Mouse (Mus musculus) splenic B cell, adult 2 months (primary cell): ENCODE results near the gene Oaf.

Source experiments
- DNase-seq: peaks from one replicate; pipeline ENCODE4 v3.0.0-alpha.2; 2011; ENCODE audit warnings: low read depth, low spot score
- H3K27me3 ChIP-seq: 2 replicates; pipeline ENCODE4 v1.6.1; 2012; ENCODE audit warnings: mild to moderate bottlenecking, low read length, moderate library complexity, mixed read lengths; ENCODE audit not compliant: control insufficient read depth, poor library complexity, insufficient read depth, severe bottlenecking
- H3K36me3 ChIP-seq: 2 replicates; pipeline ENCODE4 v1.6.1; 2012; ENCODE audit warnings: mild to moderate bottlenecking, low read length, moderate library complexity, mixed read lengths; ENCODE audit not compliant: control insufficient read depth, poor library complexity, insufficient read depth, severe bottlenecking

Gene Oaf

DNA sequence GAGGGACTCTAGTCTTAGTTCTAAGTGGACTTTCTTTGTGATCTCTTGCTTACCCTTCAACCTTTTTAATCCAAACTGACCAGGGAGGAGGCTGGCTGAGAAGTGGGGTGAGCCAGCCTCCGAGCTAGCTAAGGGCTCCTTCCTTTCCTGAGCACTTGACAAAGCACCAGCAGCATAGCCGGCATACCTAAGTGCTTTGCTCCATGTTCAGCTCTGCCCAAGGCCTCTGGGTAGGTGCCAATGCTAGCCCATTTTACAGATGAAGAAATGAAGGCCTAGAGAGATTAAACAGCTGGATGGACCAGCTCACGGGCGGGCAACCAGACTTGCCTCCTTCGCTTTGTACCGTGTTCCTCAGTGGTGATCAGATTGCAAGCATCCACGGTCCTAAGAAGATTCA lies 3.1 kb downstream of the Oaf start:
- no peak for DNase-seq
- Histone ChIP-seq H3K27me3 (no peaks in the 10 kb centered on the region), H3K36me3 (no peaks in the 10 kb centered on the region)

DNA sequence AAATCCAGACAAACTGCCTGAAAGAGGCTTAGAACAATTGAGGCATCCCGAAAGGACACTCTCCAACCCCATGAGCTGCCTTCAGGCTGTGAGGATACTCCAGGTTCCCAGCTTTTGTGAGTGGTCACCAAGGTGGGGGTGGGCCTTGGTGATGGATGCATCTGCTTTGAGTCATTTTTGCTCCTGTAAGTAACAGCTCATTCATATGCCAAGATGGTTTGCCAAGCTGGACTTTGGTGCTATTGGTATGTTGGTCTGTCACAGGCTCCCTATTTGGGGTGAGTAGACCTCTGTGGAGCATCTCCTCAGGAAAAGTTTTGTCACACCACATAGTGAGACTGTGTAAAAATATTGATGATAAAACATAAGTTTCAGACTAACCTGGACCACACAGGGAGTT lies 3.6 kb downstream of the Oaf start:
- no peaks in the 10 kb centered on the region for H3K27me3 ChIP-seq
- no peak for DNase-seq
- no peaks in the 10 kb centered on the region for H3K36me3 ChIP-seq

- DNase-seq, result no peak
- Histone ChIP-seq H3K36me3 (no peaks in the 10 kb centered on the region), H3K27me3 (no peaks in the 10 kb centered on the region)
Measured at GRCm38 (mm10) chr9:43235336-43235735, 4.4 kb downstream of the Oaf start.

DNA sequence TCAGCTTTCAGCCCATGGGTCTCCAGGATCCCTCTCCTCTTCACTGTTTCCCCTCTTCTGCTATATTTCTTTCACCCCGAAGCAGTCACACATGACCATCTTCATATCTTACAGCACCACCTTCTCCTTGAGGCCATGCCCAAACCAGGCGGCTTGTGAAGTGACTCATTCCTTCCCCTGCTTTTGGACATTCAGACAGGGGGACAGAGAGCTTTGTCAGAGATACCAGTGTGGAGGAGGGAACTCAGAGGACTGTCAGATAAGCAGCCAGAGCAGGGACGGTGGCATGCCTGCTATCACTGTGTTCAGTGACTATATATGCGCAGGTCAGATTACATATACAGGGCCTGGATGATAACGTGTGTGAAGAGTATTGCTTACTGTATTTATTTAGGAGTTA lies 5.2 kb downstream of the Oaf start:
- DNase-seq, result no peak
- Histone ChIP-seq H3K27me3 (no peaks in the 10 kb centered on the region), H3K36me3 (no peaks in the 10 kb centered on the region)

DNA sequence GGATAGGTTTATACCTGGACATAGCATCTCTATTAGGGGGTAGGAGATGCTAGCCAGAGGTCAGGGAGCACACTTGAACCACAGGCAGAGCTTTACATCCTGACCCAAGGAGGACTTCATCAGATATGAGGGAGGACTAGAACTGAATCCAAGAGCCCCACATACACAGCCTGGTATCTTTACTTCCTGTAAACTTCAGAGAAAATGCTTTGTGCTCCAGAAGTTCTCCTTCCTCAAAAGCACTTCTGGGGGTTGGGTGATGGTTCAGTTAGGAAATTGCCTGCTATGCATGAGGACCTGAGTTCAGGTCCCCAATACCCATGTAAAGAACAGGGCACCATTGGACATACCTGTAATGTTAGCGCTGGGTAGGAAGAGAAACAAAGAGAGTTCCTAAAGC lies 6.2 kb downstream of the Oaf start:
- Histone ChIP-seq H3K36me3 (no peaks in the 10 kb centered on the region), H3K27me3 (no peaks in the 10 kb centered on the region)
- no peak for DNase-seq

GRCm38 (mm10) chr9:43233044-43233443 lies 6.7 kb downstream of the Oaf start:
- no peak for DNase-seq
- Histone ChIP-seq H3K27me3 (no peaks in the 10 kb centered on the region), H3K36me3 (no peaks in the 10 kb centered on the region)

DNA sequence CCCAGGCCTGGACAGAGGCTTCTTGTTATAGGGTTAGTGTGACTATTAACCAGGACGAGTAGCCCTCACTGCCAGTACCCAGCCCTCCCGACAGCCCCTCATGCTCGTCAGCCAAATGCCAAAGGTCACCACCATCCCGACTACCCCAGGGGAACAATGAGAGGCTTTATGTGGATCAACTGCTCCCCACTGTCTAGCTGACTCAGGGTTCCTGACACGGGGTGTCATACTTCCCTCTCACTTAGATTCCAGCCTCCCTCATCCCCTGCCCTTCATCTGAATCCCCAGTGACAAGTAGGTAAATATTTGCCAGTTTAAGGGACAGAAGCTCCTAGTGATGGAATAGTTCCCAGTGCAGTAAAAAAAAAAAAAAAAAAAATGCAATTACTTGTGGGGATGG lies 7.4 kb downstream of the Oaf start:
- no peaks in the 10 kb centered on the region for H3K36me3 ChIP-seq
- no peak for DNase-seq
- H3K27me3 ChIP-seq, result no peaks in the 10 kb centered on the region

DNA sequence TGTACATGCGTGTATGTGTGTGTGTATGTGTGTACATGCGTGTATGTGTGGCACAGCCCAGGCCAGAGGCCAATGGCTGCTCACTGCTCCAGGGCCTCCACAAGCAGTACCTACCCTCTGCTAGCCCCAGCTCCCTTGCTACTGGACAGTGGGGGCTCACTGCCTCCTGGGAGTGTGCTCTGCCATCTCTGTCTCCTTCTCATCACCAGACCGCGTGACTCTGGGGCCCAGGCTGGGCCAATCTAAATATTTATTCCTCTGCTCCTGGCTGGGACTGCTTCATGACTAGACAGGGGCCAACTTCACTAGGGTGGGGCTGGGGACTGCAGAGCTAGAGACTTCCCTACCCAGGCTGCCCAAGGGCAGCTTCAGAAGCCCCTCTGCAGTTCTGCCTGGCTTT lies 7.9 kb downstream of the Oaf start:
- Histone ChIP-seq H3K27me3 (no peaks in the 10 kb centered on the region), H3K36me3 (no peaks in the 10 kb centered on the region)
- no peak for DNase-seq

DNA sequence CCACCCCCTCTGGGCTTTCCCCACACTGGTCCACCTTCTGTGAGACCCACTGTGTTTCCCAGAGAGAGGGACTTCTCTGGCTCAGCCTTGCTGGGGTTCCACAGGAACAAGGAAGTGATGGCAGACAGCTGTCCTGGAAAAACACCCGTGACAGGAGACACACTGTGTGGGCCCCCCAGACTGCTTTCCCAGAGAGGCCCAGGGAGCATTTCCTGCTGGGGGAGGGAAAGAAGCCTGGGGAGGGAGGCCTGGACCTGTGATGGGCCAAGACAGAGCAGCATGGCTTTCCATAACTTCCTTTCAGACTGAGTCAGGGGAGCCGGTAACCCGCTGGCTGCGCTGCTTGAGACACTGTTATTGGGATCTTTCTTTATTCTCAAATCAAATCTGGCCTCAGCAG lies 8.8 kb downstream of the Oaf start:
- no peaks in the 10 kb centered on the region for H3K36me3 ChIP-seq
- DNase-seq, result no peak

GRCm38 (mm10) chr9:43229962-43230361 lies 9.7 kb downstream of the Oaf start:
- H3K27me3 ChIP-seq, result no peaks in the 10 kb centered on the region
- no peaks in the 10 kb centered on the region for H3K36me3 ChIP-seq
- no peak for DNase-seq

More for the DNA sequence above, 8.8 kb downstream of the Oaf start:
- H3K27me3 ChIP-seq, result no peaks in the 10 kb centered on the region

- no peaks in the 10 kb centered on the region for H3K27me3 ChIP-seq
- no peak for DNase-seq
Measured at GRCm38 (mm10) chr9:43229398-43229895, 10.3 kb downstream of the Oaf start.

GRCm38 (mm10) chr9:43228745-43229144 lies 11.0 kb downstream of the Oaf start:
- no peaks in the 10 kb centered on the region for H3K27me3 ChIP-seq
- DNase-seq, result no peak
- H3K36me3 ChIP-seq, result no peaks in the 10 kb centered on the region

More at GRCm38 (mm10) chr9:43229398-43229895, 10.3 kb downstream of the Oaf start:
- no peaks in the 10 kb centered on the region for H3K36me3 ChIP-seq

DNA sequence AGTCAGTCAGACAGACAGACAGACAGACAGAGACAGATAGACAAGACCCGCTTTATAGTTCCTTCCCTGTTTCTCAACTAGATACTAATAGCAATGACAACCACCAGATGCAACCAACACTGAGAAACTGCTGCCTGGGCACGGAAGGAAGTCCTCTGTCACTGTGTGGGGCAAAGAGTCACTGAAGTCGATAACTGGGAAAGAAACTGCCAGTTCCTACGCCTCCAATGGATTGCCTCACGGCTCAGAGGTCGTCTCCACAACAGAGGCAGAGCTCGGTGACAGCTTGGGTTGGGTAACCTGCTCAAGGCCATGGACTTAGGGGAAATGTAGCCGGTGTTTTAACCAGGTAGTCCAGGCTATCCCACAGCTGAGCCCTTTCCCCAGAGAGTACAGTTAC lies 12.1 kb downstream of the Oaf start:
- no peaks in the 10 kb centered on the region for H3K27me3 ChIP-seq
- DNase-seq, result no peak
- no peaks in the 10 kb centered on the region for H3K36me3 ChIP-seq

DNA sequence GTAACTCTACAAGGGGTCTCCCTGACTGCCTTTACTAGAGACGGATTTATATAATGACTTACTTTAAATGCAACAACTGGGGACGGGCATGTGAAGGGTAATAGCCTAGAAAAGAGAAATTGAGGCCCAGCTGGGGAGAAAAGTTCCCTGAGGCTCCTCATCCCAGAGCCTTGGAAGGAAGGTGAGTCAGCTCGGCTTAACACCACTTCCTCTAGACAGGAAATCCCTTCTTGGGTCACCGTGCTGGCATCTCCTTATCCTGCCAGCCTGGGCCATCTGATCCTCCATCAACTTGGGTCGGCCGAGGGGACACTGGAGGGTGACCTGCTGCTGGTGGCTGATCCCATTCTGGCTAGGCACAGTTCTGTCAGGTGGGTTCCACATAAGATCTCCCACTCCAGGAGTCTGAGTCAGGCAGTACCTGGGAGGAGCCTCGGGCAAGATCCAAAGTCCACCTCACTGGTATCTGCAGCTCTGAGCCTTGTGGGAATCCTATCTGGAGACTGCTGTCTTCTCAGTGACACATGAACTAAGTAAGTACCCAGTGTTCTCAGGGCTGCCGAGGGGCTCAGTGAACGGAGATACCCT lies 13.0 kb downstream of the Oaf start:
- H3K36me3 ChIP-seq, result no peaks in the 10 kb centered on the region
- no peaks in the 10 kb centered on the region for H3K27me3 ChIP-seq
- no peak for DNase-seq

GRCm38 (mm10) chr9:43225481-43225880 lies 14.2 kb downstream of the Oaf start:
- no peaks in the 10 kb centered on the region for H3K36me3 ChIP-seq
- no peak for DNase-seq
- no peaks in the 10 kb centered on the region for H3K27me3 ChIP-seq

GRCm38 (mm10) chr9:43224771-43225355 lies 14.8 kb downstream of the Oaf start:
- no peak for DNase-seq
- H3K36me3 ChIP-seq, result no peaks in the 10 kb centered on the region
- no peaks in the 10 kb centered on the region for H3K27me3 ChIP-seq
